Mouse (Mus musculus) CH12F3 (cell line): ENCODE results near the gene Dio3.

Experiments
- in situ Hi-C: fragments of 300-500 bp; cut with MboI; formaldehyde crosslinking; loops from 2 replicates; pipeline ENCODE4 v1.14.3; 2020; ENCODE audit warnings: low sequenced_read_pairs

Gene Dio3

DNA sequence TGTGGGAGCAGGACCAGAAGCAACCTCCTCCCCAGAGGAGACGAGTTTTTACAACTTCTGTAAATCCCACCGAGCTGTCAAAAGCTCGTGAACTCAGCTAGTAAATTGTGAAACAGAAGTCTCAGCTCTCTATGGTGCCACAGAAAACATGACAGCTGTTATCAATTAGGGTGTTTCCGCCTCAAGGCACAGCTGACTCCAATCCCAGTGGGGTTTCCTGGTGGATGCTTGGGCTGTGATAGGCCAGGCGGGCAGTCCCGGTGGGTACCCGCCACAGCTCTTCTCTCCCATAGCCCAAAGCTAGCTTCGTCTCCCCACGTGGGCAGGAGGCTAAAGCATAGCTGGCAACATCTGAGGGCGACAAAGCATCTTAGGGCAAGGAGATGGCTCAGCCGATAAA is 19.8 kb downstream of the Dio3 start:
- in situ Hi-C loops = no loop called here

DNA sequence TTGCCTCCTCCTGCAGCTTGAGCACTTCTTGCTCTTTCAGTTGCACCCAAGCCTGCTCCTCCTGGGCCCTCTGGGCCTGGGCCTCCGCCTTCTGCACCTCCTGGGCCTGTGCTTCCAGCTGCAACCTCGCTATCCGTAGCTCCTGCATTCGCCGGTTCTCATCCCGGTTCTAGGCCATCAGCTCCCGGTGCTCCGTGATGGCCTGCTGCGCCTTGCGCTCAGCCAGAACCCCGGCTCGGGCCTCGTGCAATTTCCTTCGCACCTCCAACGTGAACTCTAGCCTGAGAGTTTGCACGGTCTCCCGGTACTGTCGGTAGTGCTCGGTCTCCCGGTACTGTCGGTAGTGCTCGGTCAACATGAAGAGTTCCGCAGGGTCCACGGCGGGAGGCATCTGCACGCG is 40.8 kb downstream of the Dio3 start:
- in situ Hi-C loops = no loop called here
